Mouse (Mus musculus) lung, postnatal 14 days (tissue): ENCODE results near the gene Zfp740.

Source experiments
- DNase-seq: peaks from one replicate; pipeline ENCODE4 v3.0.0; 2021

Zfp740 gene

GRCm38 (mm10) chr15:102249251-102249691 is 46.2 kb downstream of the Zfp740 start:
- DNase-seq = peak; percentile 60

GRCm38 (mm10) chr15:102249967-102250366 is 46.9 kb downstream of the Zfp740 start:
- DNase-seq = no peak

GRCm38 (mm10) chr15:102250521-102250920 is 47.5 kb downstream of the Zfp740 start:
- DNase-seq = no peak

- DNase-seq = peak; percentile 66
Measured at GRCm38 (mm10) chr15:102255547-102256255, 52.7 kb downstream of the Zfp740 start.

- no peak for DNase-seq
Measured at GRCm38 (mm10) chr15:102256431-102257201, 53.6 kb downstream of the Zfp740 start.

- DNase-seq = peak; percentile 63
Measured at GRCm38 (mm10) chr15:102257202-102258075, 54.4 kb downstream of the Zfp740 start, which contains the start of gene Rarg. Rarg (minus strand) TSS chr15:102257517.

- peak; percentile 74 for DNase-seq
Measured at GRCm38 (mm10) chr15:102258076-102258470, 55.0 kb downstream of the Zfp740 start.

GRCm38 (mm10) chr15:102258581-102259253 is 55.7 kb downstream of the Zfp740 start:
- DNase-seq = no peak

- DNase-seq = no peak
Measured at GRCm38 (mm10) chr15:102262582-102262981, 59.5 kb downstream of the Zfp740 start.

- no peak for DNase-seq
Measured at GRCm38 (mm10) chr15:102263037-102263436, 60.0 kb downstream of the Zfp740 start.
